Mouse (Mus musculus): ENCODE measurements around the gene Dcakd. TPM values are rescaled to one million over a fixed set of nuclear protein-coding genes. Genes with fewer than 3 reads are reported as not detected.

The Dcakd gene
- total and polyA plus RNA-seq, 3 experiments = 36.4 to 199 (median 87.1) TPM

DNA sequence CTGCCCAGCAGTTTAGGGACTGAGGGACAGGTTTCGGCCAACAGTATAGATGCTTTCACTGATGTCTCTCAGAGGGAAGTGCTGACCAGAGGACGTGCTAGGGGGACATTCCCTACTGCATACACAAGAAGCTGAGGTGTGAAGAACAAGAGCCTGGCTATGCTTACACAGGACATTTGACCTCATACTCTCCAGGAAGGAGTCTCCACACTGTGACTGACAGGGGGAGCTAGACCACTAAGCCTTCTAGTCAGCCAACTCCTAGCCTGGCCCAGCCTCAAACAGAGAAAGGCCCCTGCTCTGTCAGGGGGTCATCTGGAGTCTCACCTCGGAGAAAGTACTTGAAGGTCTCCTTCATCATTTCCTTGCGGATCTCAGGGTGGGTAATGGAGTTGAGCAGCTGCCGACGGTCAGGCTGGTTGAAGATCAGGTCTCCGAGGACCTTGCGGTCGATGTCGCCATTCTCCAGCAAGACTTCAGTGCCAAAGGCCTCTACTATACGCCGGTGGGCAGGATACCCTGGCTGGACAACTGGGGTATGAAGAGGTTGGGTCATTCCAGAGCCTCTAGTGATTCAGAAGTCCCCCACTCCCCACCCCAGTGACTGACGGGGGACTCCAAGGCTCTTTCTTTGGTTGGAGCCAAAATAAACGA, 28.7 kb downstream of the Dcakd start:
- Histone ChIP-seq H3K9me3 (replicated peaks) (no peaks in the 10 kb centered on the region), H3K36me3 (replicated peaks) (peaks cover 83% of the 10 kb centered on the region), H3K27me3 (ENCODE audit: insufficient read depth, low read length) (no peaks in the 10 kb centered on the region), H3K4me3 (ENCODE audit: low read depth, low read length) (peak overlapping the region; percentile 71), H3K4me1 (ENCODE audit: insufficient read depth, low read depth, low read length) (peaks cover 74% of the 10 kb centered on the region)
- DNase-seq (ENCODE audit: low spot score) (no peak), ATAC-seq (ENCODE audit: extremely low read depth, insufficient number of reproducible peaks, low FRiP score, poor library complexity, severe bottlenecking) (no peak)
- TF ChIP-seq CTCF (IDR thresholded peaks at IDR 0.05; ENCODE audit: low read depth, low read length) = no peak
- TF ChIP-seq POLR2AphosphoS5 (IDR thresholded peaks at IDR 0.05; ENCODE audit: insufficient replicate concordance, low read depth, low read length) = no peak
- TF ChIP-seq TAL1 (conservative IDR thresholded peaks at IDR 0.05; ENCODE audit: low read depth, low read length) = no peak
- TF ChIP-seq GATA2 (IDR thresholded peaks at IDR 0.05; ENCODE audit: borderline replicate concordance, low read depth, low read length) = no peak
- no peak for TF ChIP-seq GATA1 (IDR thresholded peaks at IDR 0.05; ENCODE audit: borderline replicate concordance, low read length)

DNA sequence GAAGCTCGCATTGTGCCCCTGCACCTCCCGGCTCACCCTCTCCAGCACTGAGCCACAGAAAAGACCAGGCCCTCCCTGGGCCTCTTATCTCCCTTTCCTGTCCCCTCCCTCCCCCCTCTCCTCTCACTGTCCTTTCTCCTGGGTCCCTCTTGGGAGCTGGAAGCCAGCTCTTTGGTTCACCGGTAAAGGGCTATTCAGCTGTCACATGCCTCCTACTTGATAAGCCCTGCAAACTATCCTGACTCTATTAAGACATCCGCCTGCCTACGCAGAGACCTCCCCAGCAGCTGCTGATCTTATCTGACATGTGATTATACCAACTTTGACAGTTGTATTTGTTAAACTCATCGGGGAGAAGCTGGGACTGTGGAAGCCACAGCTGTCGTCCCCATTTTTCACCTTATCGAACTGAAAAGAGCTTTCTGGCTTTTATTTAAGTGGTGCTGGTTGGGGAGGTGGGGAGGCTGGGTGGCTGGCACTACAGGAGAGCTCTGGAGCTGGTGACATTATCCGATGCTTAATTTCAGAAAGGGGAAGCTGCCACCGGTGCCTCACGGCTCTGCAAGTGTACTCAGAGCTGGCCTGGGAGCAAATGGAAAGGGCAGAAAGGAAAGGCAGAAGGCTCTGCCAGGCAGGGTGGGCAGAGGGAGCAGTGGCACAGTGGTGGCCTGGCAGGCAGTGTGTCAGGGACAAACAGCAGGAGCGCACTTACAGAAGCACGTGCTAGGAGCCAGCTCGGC, 29.4 kb downstream of the Dcakd start:
- H3K36me3 ChIP-seq (replicated peaks) = peaks cover 85% of the 10 kb centered on the region
- TF ChIP-seq POLR2AphosphoS5 (IDR thresholded peaks at IDR 0.05; ENCODE audit: insufficient replicate concordance, low read depth, low read length) = no peak
- peak; percentile 83; the same call in 1 of the 2 replicates for TF ChIP-seq GATA2 (IDR thresholded peaks at IDR 0.05; ENCODE audit: borderline replicate concordance, low read depth, low read length)
- TF ChIP-seq CTCF (IDR thresholded peaks at IDR 0.05; ENCODE audit: low read depth, low read length) = no peak
- no peak for TF ChIP-seq GATA1 (IDR thresholded peaks at IDR 0.05; ENCODE audit: borderline replicate concordance, low read length)
- peak; percentile 35; the same call in 1 of the 2 replicates for TF ChIP-seq TAL1 (conservative IDR thresholded peaks at IDR 0.05; ENCODE audit: low read depth, low read length)
- H3K4me3 ChIP-seq (ENCODE audit: low read depth, low read length) = peak overlapping the region; percentile 71
- no peaks in the 10 kb centered on the region for H3K9me3 ChIP-seq (replicated peaks)
- ATAC-seq (ENCODE audit: extremely low read depth, insufficient number of reproducible peaks, low FRiP score, poor library complexity, severe bottlenecking) (peak; percentile 83), DNase-seq (ENCODE audit: low spot score) (peak; percentile 93)
- no peaks in the 10 kb centered on the region for H3K27me3 ChIP-seq (ENCODE audit: insufficient read depth, low read length)
- H3K4me1 ChIP-seq (ENCODE audit: insufficient read depth, low read depth, low read length) = peaks cover 77% of the 10 kb centered on the region

DNA sequence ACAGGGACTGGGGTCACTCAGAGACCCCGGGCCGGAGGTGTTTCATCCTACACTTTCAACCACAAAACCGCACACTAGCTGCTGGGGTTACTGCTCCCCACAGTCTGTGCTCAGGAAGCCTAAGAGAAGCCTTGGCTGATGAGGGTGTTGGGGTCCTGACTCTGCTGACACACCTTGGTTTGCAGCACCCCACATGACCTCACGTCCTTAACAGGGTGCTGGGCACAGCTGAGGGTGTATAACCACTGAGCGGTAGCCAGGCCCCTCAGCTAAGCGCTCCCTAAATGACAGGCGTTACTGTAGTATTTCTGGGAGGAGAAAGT, 29.9 kb downstream of the Dcakd start:
- H3K36me3 ChIP-seq (replicated peaks) = peaks cover 85% of the 10 kb centered on the region
- no peaks in the 10 kb centered on the region for H3K9me3 ChIP-seq (replicated peaks)
- peaks cover 76% of the 10 kb centered on the region for H3K4me1 ChIP-seq (ENCODE audit: insufficient read depth, low read depth, low read length)
- no peak for TF ChIP-seq CTCF (IDR thresholded peaks at IDR 0.05; ENCODE audit: low read depth, low read length)
- TF ChIP-seq GATA1 (IDR thresholded peaks at IDR 0.05; ENCODE audit: borderline replicate concordance, low read length) = no peak
- no peak for TF ChIP-seq POLR2AphosphoS5 (IDR thresholded peaks at IDR 0.05; ENCODE audit: insufficient replicate concordance, low read depth, low read length)
- TF ChIP-seq GATA2 (IDR thresholded peaks at IDR 0.05; ENCODE audit: borderline replicate concordance, low read depth, low read length) = no peak
- TF ChIP-seq TAL1 (conservative IDR thresholded peaks at IDR 0.05; ENCODE audit: low read depth, low read length) = no peak
- DNase-seq (ENCODE audit: low spot score) = no peak
- H3K27me3 ChIP-seq (ENCODE audit: insufficient read depth, low read length) = no peaks in the 10 kb centered on the region
- H3K4me3 ChIP-seq (ENCODE audit: low read depth, low read length) = peak overlapping the region; percentile 71; the same call in 1 of the 2 replicates
- no peak for ATAC-seq (ENCODE audit: extremely low read depth, insufficient number of reproducible peaks, low FRiP score, poor library complexity, severe bottlenecking)

DNA sequence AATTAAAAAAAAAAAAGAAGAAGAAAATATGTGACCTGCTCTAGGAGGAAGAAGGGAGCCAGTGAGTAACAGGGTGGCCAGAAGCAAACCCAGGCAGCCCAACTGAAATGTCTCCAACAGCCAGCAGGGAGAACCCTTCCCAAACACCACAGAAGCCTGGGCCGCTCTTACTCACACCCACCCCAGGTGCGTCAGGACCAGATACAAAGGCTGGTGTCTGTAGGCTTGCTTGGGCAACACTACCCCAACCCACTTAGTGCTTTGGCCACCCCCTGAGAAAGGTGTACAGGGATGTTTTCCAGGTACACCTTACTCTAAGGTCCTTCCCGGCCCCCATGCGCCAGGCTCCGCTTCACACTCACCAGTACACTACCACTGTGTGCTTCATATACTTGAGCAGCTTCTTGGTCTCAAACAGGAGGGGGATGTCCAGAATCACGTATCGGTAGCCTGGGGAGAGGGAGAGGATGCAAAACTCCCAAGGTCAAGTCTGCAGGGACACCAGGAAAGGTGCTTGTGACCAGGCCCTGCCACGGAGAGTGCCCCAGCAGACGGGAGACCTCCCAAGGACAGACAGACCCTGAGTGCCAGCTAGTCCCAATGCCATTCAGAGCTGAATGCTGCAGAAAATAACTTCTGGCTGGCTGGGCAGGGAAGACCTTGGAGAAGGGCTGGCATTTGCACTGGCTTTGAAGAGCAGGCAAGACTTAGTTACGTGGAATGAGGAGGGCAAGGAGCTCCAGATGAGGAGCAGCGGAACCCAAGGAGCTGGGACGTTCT, 31.0 kb downstream of the Dcakd start:
- ATAC-seq (ENCODE audit: extremely low read depth, insufficient number of reproducible peaks, low FRiP score, poor library complexity, severe bottlenecking) = no peak
- TF ChIP-seq CTCF (IDR thresholded peaks at IDR 0.05; ENCODE audit: low read depth, low read length) (no peak), GATA2 (IDR thresholded peaks at IDR 0.05; ENCODE audit: borderline replicate concordance, low read depth, low read length) (no peak), GATA1 (IDR thresholded peaks at IDR 0.05; ENCODE audit: borderline replicate concordance, low read length) (no peak), TAL1 (conservative IDR thresholded peaks at IDR 0.05; ENCODE audit: low read depth, low read length) (no peak), POLR2AphosphoS5 (IDR thresholded peaks at IDR 0.05; ENCODE audit: insufficient replicate concordance, low read depth, low read length) (no peak)
- Histone ChIP-seq H3K4me1 (ENCODE audit: insufficient read depth, low read depth, low read length) (peaks cover 72% of the 10 kb centered on the region), H3K4me3 (ENCODE audit: low read depth, low read length) (peak overlapping the region; percentile 71; the same call in 1 of the 2 replicates), H3K27me3 (ENCODE audit: insufficient read depth, low read length) (no peaks in the 10 kb centered on the region), H3K9me3 (replicated peaks) (no peaks in the 10 kb centered on the region), H3K36me3 (replicated peaks) (peaks cover 80% of the 10 kb centered on the region)
- no peak for DNase-seq (ENCODE audit: low spot score)

DNA sequence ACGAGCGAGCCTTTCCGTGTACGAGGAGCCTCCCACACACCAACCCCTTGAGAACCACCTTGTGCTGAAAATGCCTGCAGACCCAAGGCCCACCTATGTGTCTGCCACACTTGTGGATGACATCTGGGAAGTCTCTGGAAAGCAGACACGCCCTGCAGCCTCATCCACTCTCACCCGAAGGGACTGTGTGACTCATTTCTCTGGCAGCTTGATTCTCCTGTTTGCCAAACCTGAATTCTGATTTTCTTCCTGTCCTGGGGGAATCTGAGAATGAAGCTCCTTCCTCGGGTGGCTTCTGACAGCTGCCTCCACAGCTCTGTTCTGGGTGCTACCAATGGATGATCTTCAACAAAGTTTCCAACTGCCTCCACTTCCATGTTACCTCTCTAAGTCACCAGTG, 31.7 kb downstream of the Dcakd start:
- ATAC-seq (ENCODE audit: extremely low read depth, insufficient number of reproducible peaks, low FRiP score, poor library complexity, severe bottlenecking) (no peak), DNase-seq (ENCODE audit: low spot score) (no peak)
- peaks cover 76% of the 10 kb centered on the region for H3K36me3 ChIP-seq (replicated peaks)
- TF ChIP-seq TAL1 (conservative IDR thresholded peaks at IDR 0.05; ENCODE audit: low read depth, low read length) (no peak), GATA1 (IDR thresholded peaks at IDR 0.05; ENCODE audit: borderline replicate concordance, low read length) (no peak), POLR2AphosphoS5 (IDR thresholded peaks at IDR 0.05; ENCODE audit: insufficient replicate concordance, low read depth, low read length) (no peak), CTCF (IDR thresholded peaks at IDR 0.05; ENCODE audit: low read depth, low read length) (no peak), GATA2 (IDR thresholded peaks at IDR 0.05; ENCODE audit: borderline replicate concordance, low read depth, low read length) (no peak)
- no peaks in the 10 kb centered on the region for H3K9me3 ChIP-seq (replicated peaks)
- H3K4me3 ChIP-seq (ENCODE audit: low read depth, low read length) = no peak overlapping the region
- peaks cover 65% of the 10 kb centered on the region for H3K4me1 ChIP-seq (ENCODE audit: insufficient read depth, low read depth, low read length)
- H3K27me3 ChIP-seq (ENCODE audit: insufficient read depth, low read length) = peaks cover 7% of the 10 kb centered on the region

Measured in G1E (cell line).